Mouse (Mus musculus) embryonic facial prominence, embryonic 10.5 days (tissue): ENCODE measurements around the gene Cog2. TPM values are rescaled to one million over a fixed set of nuclear protein-coding genes. Genes with fewer than 3 reads are reported as not detected.

ENCODE experiments used
- DNase-seq: peaks from one replicate; pipeline ENCODE4 v3.0.0-alpha.2; 2017; ENCODE audit warnings: low spot score
- H3K27ac ChIP-seq: fragments of 300-500 bp; sonication (generic); replicated peaks from 2 replicates; pipeline ENCODE4 v1.5.1; 2016; ENCODE audit warnings: mild to moderate bottlenecking
- H3K27me3 ChIP-seq: fragments of 300-500 bp; sonication (generic); replicated peaks from 2 replicates; pipeline ENCODE4 v1.6.1; 2016; ENCODE audit warnings: low read depth, mild to moderate bottlenecking; ENCODE audit not compliant: poor library complexity, severe bottlenecking
- H3K36me3 ChIP-seq: fragments of 300-500 bp; sonication (generic); replicated peaks from 2 replicates; pipeline ENCODE4 v1.6.1; 2016; ENCODE audit warnings: mild to moderate bottlenecking, moderate library complexity
- H3K4me1 ChIP-seq: fragments of 300-500 bp; sonication (generic); 2 replicates; pipeline ENCODE4 v1.6.1; 2016
- H3K4me3 ChIP-seq: fragments of 300-500 bp; sonication (generic); 2 replicates; pipeline ENCODE4 v1.5.1; 2016; ENCODE audit warnings: mild to moderate bottlenecking, moderate library complexity
- H3K9me3 ChIP-seq: fragments of 300-500 bp; sonication (generic); 2 replicates; pipeline ENCODE4 v1.6.1; 2016; ENCODE audit warnings: mild to moderate bottlenecking
- WGBS: fragments of 180-500 bp; shearing (Covaris S2); methylation state at CpG from one replicate; pipeline ENCODE4 v1.1.7; 2016; 5-methylcytosine and 5-hydroxymethylcytosine counted together
- polyA plus RNA-seq: library from polyadenylated mRNA; unstranded; fragments of >200 nt; fragmentation: Nextera tagmentation; extraction: Ambion mirVana; gene quantifications from 2 replicates; pipeline ENCODE4 v1.2.1, GENCODE M21; 2016

Gene Cog2
- polyA plus RNA-seq, 1 experiment from 2014 or later = 41.8 TPM

GRCm38 (mm10) chr8:124496871-124497270 lies 23.7 kb upstream of the Cog2 start:
- 91% methylated on average over 5 of the region's 5 CpGs for WGBS
- Histone ChIP-seq H3K4me1 (no peaks in the 10 kb centered on the region), H3K36me3 (no peaks in the 10 kb centered on the region), H3K27me3 (no peaks in the 10 kb centered on the region), H3K4me3 (no peak overlapping the region), H3K9me3 (no peaks in the 10 kb centered on the region), H3K27ac (no peak overlapping the region)
- no peak for DNase-seq

- no peaks in the 10 kb centered on the region for H3K27me3 ChIP-seq
- no peak for DNase-seq
These were observed 22.2 kb upstream of the Cog2 start for GRCm38 (mm10) chr8:124498398-124498797.

GRCm38 (mm10) chr8:124499236-124499937 lies 21.2 kb upstream of the Cog2 start:
- no peaks in the 10 kb centered on the region for H3K27me3 ChIP-seq
- H3K27ac ChIP-seq = no peak overlapping the region
- H3K36me3 ChIP-seq = no peaks in the 10 kb centered on the region
- H3K9me3 ChIP-seq = no peaks in the 10 kb centered on the region; the same call in 1 of the 2 replicates
- 59% methylated on average over 7 of the region's 7 CpGs for WGBS
- H3K4me1 ChIP-seq = no peaks in the 10 kb centered on the region
- H3K4me3 ChIP-seq = no peak overlapping the region
- DNase-seq = no peak

More at GRCm38 (mm10) chr8:124498398-124498797, 22.2 kb upstream of the Cog2 start:
- H3K27ac ChIP-seq = no peak overlapping the region
- no peaks in the 10 kb centered on the region for H3K9me3 ChIP-seq
- H3K36me3 ChIP-seq = no peaks in the 10 kb centered on the region
- no peaks in the 10 kb centered on the region for H3K4me1 ChIP-seq
- H3K4me3 ChIP-seq = no peak overlapping the region

- Histone ChIP-seq H3K9me3 (no peaks in the 10 kb centered on the region; the same call in 1 of the 2 replicates), H3K27ac (no peak overlapping the region), H3K36me3 (no peaks in the 10 kb centered on the region), H3K4me1 (no peaks in the 10 kb centered on the region), H3K27me3 (no peaks in the 10 kb centered on the region), H3K4me3 (no peak overlapping the region)
- 73% methylated on average over 5 of the region's 5 CpGs for WGBS
- DNase-seq = no peak
These were observed 20.7 kb upstream of the Cog2 start for GRCm38 (mm10) chr8:124499938-124500239.

GRCm38 (mm10) chr8:124505626-124506025 lies 14.9 kb upstream of the Cog2 start:
- H3K36me3 ChIP-seq = no peaks in the 10 kb centered on the region
- no peak overlapping the region for H3K4me3 ChIP-seq
- H3K27ac ChIP-seq = no peak overlapping the region
- no peak for DNase-seq
- no peaks in the 10 kb centered on the region for H3K27me3 ChIP-seq
- no peaks in the 10 kb centered on the region; the same call in 1 of the 2 replicates for H3K9me3 ChIP-seq
- no peaks in the 10 kb centered on the region for H3K4me1 ChIP-seq

GRCm38 (mm10) chr8:124507572-124508320 lies 12.8 kb upstream of the Cog2 start:
- Histone ChIP-seq H3K27ac (no peak overlapping the region), H3K4me1 (no peaks in the 10 kb centered on the region), H3K9me3 (no peaks in the 10 kb centered on the region; the same call in 1 of the 2 replicates), H3K36me3 (no peaks in the 10 kb centered on the region), H3K4me3 (no peak overlapping the region), H3K27me3 (no peaks in the 10 kb centered on the region)
- no peak for DNase-seq
- WGBS = 81% methylated on average over 8 of the region's 8 CpGs

- Histone ChIP-seq H3K4me3 (no peak overlapping the region), H3K4me1 (no peaks in the 10 kb centered on the region), H3K27ac (no peak overlapping the region), H3K36me3 (no peaks in the 10 kb centered on the region), H3K27me3 (no peaks in the 10 kb centered on the region), H3K9me3 (no peaks in the 10 kb centered on the region; the same call in 1 of the 2 replicates)
- DNase-seq = no peak
- 78% methylated on average over 6 of the region's 6 CpGs for WGBS
These were observed 12.3 kb upstream of the Cog2 start for GRCm38 (mm10) chr8:124508321-124508695.

- 73% methylated on average over 3 of the region's 3 CpGs for WGBS
- DNase-seq = no peak
- Histone ChIP-seq H3K4me1 (no peaks in the 10 kb centered on the region), H3K27me3 (no peaks in the 10 kb centered on the region), H3K9me3 (no peaks in the 10 kb centered on the region), H3K36me3 (no peaks in the 10 kb centered on the region), H3K4me3 (no peak overlapping the region), H3K27ac (no peak overlapping the region)
These were observed 11.4 kb upstream of the Cog2 start for GRCm38 (mm10) chr8:124509156-124509555.

GRCm38 (mm10) chr8:124516039-124516438 lies 4.5 kb upstream of the Cog2 start:
- 72% methylated on average over 3 of the region's 3 CpGs for WGBS
- H3K4me1 ChIP-seq = peaks cover 3% of the 10 kb centered on the region; the same call in 1 of the 2 replicates

GRCm38 (mm10) chr8:124516525-124516924 lies 4.0 kb upstream of the Cog2 start:
- Histone ChIP-seq H3K36me3 (no peaks in the 10 kb centered on the region), H3K9me3 (no peaks in the 10 kb centered on the region), H3K27me3 (no peaks in the 10 kb centered on the region; the same call in 1 of the 2 replicates), H3K4me1 (peaks cover 7% of the 10 kb centered on the region), H3K4me3 (no peak overlapping the region), H3K27ac (no peak overlapping the region)
- DNase-seq = no peak
- 75% methylated on average over 6 of the region's 6 CpGs for WGBS

More at GRCm38 (mm10) chr8:124516039-124516438, 4.5 kb upstream of the Cog2 start:
- DNase-seq = no peak
- Histone ChIP-seq H3K27ac (no peak overlapping the region), H3K4me3 (no peak overlapping the region), H3K9me3 (no peaks in the 10 kb centered on the region), H3K27me3 (no peaks in the 10 kb centered on the region; the same call in 1 of the 2 replicates), H3K36me3 (no peaks in the 10 kb centered on the region)

GRCm38 (mm10) chr8:124517142-124517541 lies 3.4 kb upstream of the Cog2 start:
- 75% methylated on average over 6 of the region's 6 CpGs for WGBS
- Histone ChIP-seq H3K9me3 (no peaks in the 10 kb centered on the region), H3K4me3 (no peak overlapping the region), H3K27ac (no peak overlapping the region), H3K4me1 (peaks cover 13% of the 10 kb centered on the region), H3K27me3 (no peaks in the 10 kb centered on the region; the same call in 1 of the 2 replicates), H3K36me3 (no peaks in the 10 kb centered on the region)
- DNase-seq = no peak

- 91% methylated on average over 6 of the region's 6 CpGs for WGBS
These were observed 1.4 kb downstream of the Cog2 start for GRCm38 (mm10) chr8:124521946-124522345.

GRCm38 (mm10) chr8:124526261-124526660 lies 5.7 kb downstream of the Cog2 start:
- 94% methylated on average over 11 of the region's 11 CpGs for WGBS
- H3K36me3 ChIP-seq = peaks cover 64% of the 10 kb centered on the region

More at GRCm38 (mm10) chr8:124521946-124522345, 1.4 kb downstream of the Cog2 start:
- H3K36me3 ChIP-seq = peaks cover 25% of the 10 kb centered on the region
- no peaks in the 10 kb centered on the region for H3K9me3 ChIP-seq
- peak overlapping the region; percentile 93 for H3K4me3 ChIP-seq
- no peak for DNase-seq
- no peak overlapping the region for H3K27ac ChIP-seq
- H3K4me1 ChIP-seq = peaks cover 15% of the 10 kb centered on the region
- H3K27me3 ChIP-seq = no peaks in the 10 kb centered on the region; the same call in 1 of the 2 replicates

More at GRCm38 (mm10) chr8:124526261-124526660, 5.7 kb downstream of the Cog2 start:
- H3K27ac ChIP-seq = no peak overlapping the region
- H3K9me3 ChIP-seq = no peaks in the 10 kb centered on the region
- no peak for DNase-seq
- H3K27me3 ChIP-seq = no peaks in the 10 kb centered on the region
- H3K4me1 ChIP-seq = peaks cover 11% of the 10 kb centered on the region
- H3K4me3 ChIP-seq = no peak overlapping the region
